Mouse (Mus musculus): Measurements from ENCODE around the gene Plcb4.
A peak's percentile ranks its signal among the peaks of the same experiment; 100 is the strongest.

The Plcb4 gene

GRCm38 (mm10) chr2:135856826-135857225 lies 198.0 kb downstream of the Plcb4 start:
- DNase-seq (ENCODE audit: low spot score) = no peak

- no peak for DNase-seq (ENCODE audit: low spot score)
Measured at GRCm38 (mm10) chr2:135861531-135862488, 203.0 kb downstream of the Plcb4 start.

GRCm38 (mm10) chr2:135862489-135863390 lies 203.9 kb downstream of the Plcb4 start:
- no peak for DNase-seq (ENCODE audit: low spot score)

GRCm38 (mm10) chr2:135863391-135864076 lies 204.7 kb downstream of the Plcb4 start:
- no peak for DNase-seq (ENCODE audit: low spot score)

- DNase-seq (ENCODE audit: low spot score) = no peak
Measured at GRCm38 (mm10) chr2:135866421-135866820, 207.6 kb downstream of the Plcb4 start.

GRCm38 (mm10) chr2:135866838-135867237 lies 208.0 kb downstream of the Plcb4 start:
- no peak for DNase-seq (ENCODE audit: low spot score)

GRCm38 (mm10) chr2:135869637-135870036 lies 210.8 kb downstream of the Plcb4 start:
- no peak for DNase-seq (ENCODE audit: low spot score)

- DNase-seq (ENCODE audit: low spot score) = no peak
Measured at GRCm38 (mm10) chr2:135873146-135873545, 214.3 kb downstream of the Plcb4 start.

GRCm38 (mm10) chr2:135873761-135874160 lies 214.9 kb downstream of the Plcb4 start:
- no peak for DNase-seq (ENCODE audit: low spot score)

- DNase-seq (ENCODE audit: low spot score) = no peak
Measured at GRCm38 (mm10) chr2:135875549-135875948, 216.7 kb downstream of the Plcb4 start.

- DNase-seq (ENCODE audit: low spot score) = no peak
Measured at GRCm38 (mm10) chr2:135879356-135879755, 220.5 kb downstream of the Plcb4 start.

GRCm38 (mm10) chr2:135880269-135880760 lies 221.5 kb downstream of the Plcb4 start:
- no peak for DNase-seq (ENCODE audit: low spot score)

- no peak for DNase-seq (ENCODE audit: low spot score)
Measured at GRCm38 (mm10) chr2:135883359-135883758, 224.5 kb downstream of the Plcb4 start.

- DNase-seq (ENCODE audit: low spot score) = no peak
Measured at GRCm38 (mm10) chr2:135884534-135885180, 225.8 kb downstream of the Plcb4 start.

- peak; percentile 21 for DNase-seq (ENCODE audit: low spot score)
Measured at GRCm38 (mm10) chr2:135885607-135886006, 226.8 kb downstream of the Plcb4 start.

- DNase-seq (ENCODE audit: low spot score) = no peak
Measured at GRCm38 (mm10) chr2:135886081-135886679, 227.4 kb downstream of the Plcb4 start.

- no peak for DNase-seq (ENCODE audit: low spot score)
Measured at GRCm38 (mm10) chr2:135887805-135888204, 229.0 kb downstream of the Plcb4 start.

GRCm38 (mm10) chr2:135888206-135888605 lies 229.4 kb downstream of the Plcb4 start:
- peak; percentile 49 for DNase-seq (ENCODE audit: low spot score)

- DNase-seq (ENCODE audit: low spot score) = no peak
Measured at GRCm38 (mm10) chr2:135888767-135889166, 230.0 kb downstream of the Plcb4 start.

GRCm38 (mm10) chr2:135890083-135890482 lies 231.3 kb downstream of the Plcb4 start:
- DNase-seq (ENCODE audit: low spot score) = no peak

- DNase-seq (ENCODE audit: low spot score) = no peak
Measured at GRCm38 (mm10) chr2:135891097-135891496, 232.3 kb downstream of the Plcb4 start.
